Mouse (Mus musculus) stomach, postnatal 0 days (tissue): Measurements from ENCODE around the gene Afmid. TPM values are rescaled to one million over a fixed set of nuclear protein-coding genes. Genes with fewer than 3 reads are reported as not detected.

Experiments used
- ATAC-seq: fragments of 200-750 bp; cut with Nextera tagmentation; 2 replicates; pipeline ENCODE4 v1.8.0; 2017; ENCODE audit not compliant: low FRiP score, low TSS enrichment
- DNase-seq: peaks from one replicate; pipeline ENCODE4 v3.0.0-alpha.2; 2016; ENCODE audit warnings: low spot score
- H3K27ac ChIP-seq: fragments of 300-500 bp; sonication (generic); replicated peaks from 2 replicates; pipeline ENCODE4 v1.5.1; 2014; ENCODE audit warnings: mild to moderate bottlenecking, control low read depth
- H3K27me3 ChIP-seq: fragments of 300-500 bp; sonication (generic); 2 replicates; pipeline ENCODE4 v1.6.1; 2014; ENCODE audit warnings: low read length; ENCODE audit not compliant: control insufficient read depth, insufficient read depth
- H3K36me3 ChIP-seq: fragments of 300-500 bp; sonication (generic); 2 replicates; pipeline ENCODE4 v1.6.1; 2014; ENCODE audit warnings: low read length, mixed read lengths; ENCODE audit not compliant: control insufficient read depth, insufficient read depth
- H3K4me1 ChIP-seq: fragments of 300-500 bp; sonication (generic); replicated peaks from 2 replicates; pipeline ENCODE4 v1.6.1; 2014; ENCODE audit warnings: antibody characterized with exemption; ENCODE audit not compliant: control insufficient read depth, insufficient read depth
- H3K4me2 ChIP-seq: fragments of 300-500 bp; sonication (generic); replicated peaks from 2 replicates; pipeline ENCODE4 v1.6.1; 2014; ENCODE audit warnings: low read depth, mild to moderate bottlenecking, control low read depth, moderate library complexity
- H3K4me3 ChIP-seq: fragments of 300-500 bp; sonication (generic); 2 replicates; pipeline ENCODE4 v1.5.1; 2014; ENCODE audit warnings: low read depth, low read length, control low read depth
- H3K9ac ChIP-seq: fragments of 300-500 bp; sonication (generic); 2 replicates; pipeline ENCODE4 v1.6.1; 2014; ENCODE audit warnings: mild to moderate bottlenecking, low read length, control low read depth, mixed read lengths
- H3K9me3 ChIP-seq: fragments of 300-500 bp; sonication (generic); 2 replicates; pipeline ENCODE4 v1.6.1; 2016; ENCODE audit warnings: low read length; ENCODE audit not compliant: control insufficient read depth
- CTCF ChIP-seq: IDR thresholded peaks from 2 replicates; pipeline ENCODE4 v1.5.1; 2016; ENCODE audit warnings: antibody characterized with exemption, low read depth, mild to moderate bottlenecking, moderate library complexity
- EP300 ChIP-seq: optimal IDR thresholded peaks from 2 replicates; pipeline ENCODE3; 2016; ENCODE audit warnings: antibody characterized with exemption
- WGBS: fragments of 180-500 bp; shearing (Covaris S2); extraction: QIAGEN DNeasy Blood & Tissue Kit; methylation state at CpG from one replicate; pipeline ENCODE4 v1.1.7; 2014; 5-methylcytosine and 5-hydroxymethylcytosine counted together
- polyA plus RNA-seq: library from polyadenylated mRNA; unstranded; fragments of >200 nt; fragmentation: Nextera tagmentation; extraction: Ambion mirVana; gene quantifications from 2 replicates; pipeline ENCODE4 v1.2.1, GENCODE M21; 2015

Gene Afmid
- polyA plus RNA-seq, 1 experiment from 2014 or later = 5.7 TPM

DNA sequence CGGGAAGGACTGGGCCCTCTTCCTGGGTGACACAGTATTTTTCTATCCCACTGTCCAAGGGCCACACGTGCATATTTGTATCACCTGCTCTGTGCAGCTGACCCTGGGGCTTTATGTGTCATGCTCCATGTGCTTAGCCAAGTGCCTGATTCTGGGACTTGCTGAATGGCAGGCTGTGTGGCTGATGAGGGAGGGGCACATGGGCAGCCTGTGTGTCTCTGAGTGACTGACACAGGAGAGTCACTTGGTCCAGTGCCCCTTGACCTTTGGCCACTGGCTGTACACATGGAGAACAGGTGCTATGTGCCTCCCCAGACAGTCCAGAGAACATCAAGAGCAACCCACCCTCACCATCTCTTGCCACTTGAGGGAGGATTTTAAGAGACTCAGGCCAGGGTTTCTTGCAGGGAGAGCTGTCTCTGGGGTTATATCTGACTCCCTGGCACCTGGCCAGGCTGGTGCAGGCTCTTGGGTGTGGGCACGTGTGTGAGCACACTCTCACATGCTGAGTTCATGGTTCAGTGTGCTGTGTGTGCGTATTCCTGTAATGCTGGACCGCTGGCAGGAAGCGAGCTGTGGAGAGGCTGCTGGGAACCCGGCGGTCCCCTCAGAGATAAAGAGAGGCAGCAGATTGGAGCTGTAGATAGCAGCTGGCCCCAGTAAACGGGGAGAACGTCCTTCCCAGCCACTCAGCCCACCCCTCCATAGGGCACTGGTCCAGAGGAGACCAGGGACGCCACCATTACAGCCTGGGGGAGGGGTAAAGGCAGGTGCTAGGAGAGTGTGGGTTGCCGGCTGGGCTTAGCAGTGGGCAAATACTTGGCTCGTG, 52.4 kb downstream of the Afmid start:
- DNase-seq = peak; percentile 81
- 24% methylated on average over 12 of the region's 13 CpGs for WGBS
- ATAC-seq = peak; percentile 53

DNA sequence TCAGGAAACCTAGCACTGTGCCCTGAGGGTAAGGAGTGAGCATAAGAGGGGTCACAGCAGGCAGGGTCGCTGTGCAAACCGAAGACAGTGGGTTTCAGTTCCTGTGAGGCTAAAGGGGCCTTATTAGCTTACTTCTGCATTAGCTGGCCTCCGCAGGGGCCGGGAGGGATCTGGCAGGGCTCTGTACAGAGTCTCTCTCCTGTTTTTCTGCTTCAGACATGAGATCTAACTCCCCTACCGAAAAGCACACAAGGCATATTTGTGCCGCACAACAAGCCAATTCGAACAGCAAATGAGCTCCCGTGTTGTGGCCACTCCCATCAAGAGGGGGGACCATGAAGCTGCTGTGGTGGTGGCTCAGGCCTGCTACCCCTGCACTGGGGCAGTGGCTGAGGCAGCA, 53.2 kb downstream of the Afmid start:
- no peak for DNase-seq
- Histone ChIP-seq H3K27me3 (no peaks in the 10 kb centered on the region), H3K9me3 (no peaks in the 10 kb centered on the region), H3K4me2 (peak overlapping the region; percentile 32), H3K4me1 (peaks cover 16% of the 10 kb centered on the region), H3K27ac (peak overlapping the region; percentile 58), H3K4me3 (no peak overlapping the region), H3K9ac (no peak overlapping the region), H3K36me3 (no peaks in the 10 kb centered on the region)
- no peak for ATAC-seq
- no peak for TF ChIP-seq CTCF
- no peak for TF ChIP-seq EP300
- 25% methylated on average over 8 of the region's 8 CpGs for WGBS

More for the DNA sequence above, 52.4 kb downstream of the Afmid start:
- H3K4me2 ChIP-seq = peak overlapping the region; percentile 32
- no peaks in the 10 kb centered on the region for H3K27me3 ChIP-seq
- H3K9me3 ChIP-seq = no peaks in the 10 kb centered on the region
- H3K4me1 ChIP-seq = peaks cover 16% of the 10 kb centered on the region
- H3K9ac ChIP-seq = peak overlapping the region; percentile 35; the same call in 1 of the 2 replicates
- no peak overlapping the region for H3K4me3 ChIP-seq
- H3K36me3 ChIP-seq = no peaks in the 10 kb centered on the region
- H3K27ac ChIP-seq = peak overlapping the region; percentile 58
- no peak for TF ChIP-seq CTCF
- TF ChIP-seq EP300 = no peak

DNA sequence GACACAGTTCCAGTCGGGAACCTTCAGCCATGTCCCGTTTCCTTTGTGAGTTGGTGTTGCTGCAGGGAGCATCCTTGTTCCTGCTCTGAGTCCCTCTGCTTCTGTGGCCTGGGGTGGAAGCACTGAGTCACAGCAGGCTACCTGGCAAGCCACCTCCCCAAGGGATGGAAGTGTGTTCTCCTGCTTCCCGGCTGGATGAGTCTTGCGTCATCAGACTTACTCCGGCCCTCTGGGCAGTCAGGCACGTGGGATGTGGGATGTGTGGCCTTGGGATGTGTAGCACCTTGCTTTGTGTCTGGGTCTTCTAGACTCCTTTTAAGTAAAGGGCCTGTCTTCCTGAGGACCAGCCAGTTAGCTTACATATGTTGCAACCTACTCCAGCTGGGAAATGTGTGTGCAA, 54.0 kb downstream of the Afmid start:
- Histone ChIP-seq H3K27ac (peak overlapping the region; percentile 35; the same call in 1 of the 2 replicates), H3K4me3 (no peak overlapping the region), H3K4me1 (peaks cover 16% of the 10 kb centered on the region), H3K27me3 (no peaks in the 10 kb centered on the region), H3K9ac (no peak overlapping the region), H3K36me3 (no peaks in the 10 kb centered on the region), H3K4me2 (no peak overlapping the region), H3K9me3 (no peaks in the 10 kb centered on the region)
- WGBS = 68% methylated on average over 6 of the region's 6 CpGs
- TF ChIP-seq CTCF = no peak
- no peak for TF ChIP-seq EP300
- DNase-seq = no peak
- ATAC-seq = no peak

DNA sequence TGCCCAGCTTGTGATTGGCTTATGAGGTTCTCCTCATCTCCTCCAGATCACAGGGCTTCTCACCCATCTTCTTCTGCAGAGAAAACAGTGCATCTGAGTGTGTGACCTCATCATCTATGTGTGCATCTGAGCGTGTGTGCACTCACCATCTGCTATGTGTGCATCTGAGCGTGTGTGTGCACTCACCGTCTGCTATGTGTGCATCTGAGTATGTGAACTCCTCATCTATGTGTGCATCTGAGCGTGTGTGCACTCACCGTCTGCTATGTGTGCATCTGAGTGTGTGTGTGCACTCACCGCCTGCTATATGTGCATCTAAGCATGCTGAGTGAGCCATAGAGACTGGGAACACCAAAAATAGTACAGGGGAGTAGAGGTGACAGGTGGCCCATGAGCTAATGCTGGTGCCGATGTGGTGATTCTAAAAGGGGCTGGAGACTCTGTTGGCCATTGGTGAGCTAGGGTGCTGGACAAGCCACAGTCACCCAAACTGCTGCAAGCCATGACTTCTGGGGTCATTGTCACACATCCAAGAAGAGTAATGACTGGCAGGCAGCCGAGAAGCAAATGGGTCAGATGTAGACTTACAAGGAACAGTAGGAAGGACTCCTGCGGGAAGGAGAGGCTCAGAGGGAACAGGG, 54.7 kb downstream of the Afmid start:
- Histone ChIP-seq H3K36me3 (no peaks in the 10 kb centered on the region), H3K9ac (no peak overlapping the region), H3K4me2 (no peak overlapping the region), H3K4me3 (no peak overlapping the region), H3K27me3 (no peaks in the 10 kb centered on the region), H3K4me1 (peaks cover 16% of the 10 kb centered on the region), H3K9me3 (no peaks in the 10 kb centered on the region), H3K27ac (no peak overlapping the region)
- no peak for TF ChIP-seq CTCF
- TF ChIP-seq EP300 = no peak
- DNase-seq (no peak), ATAC-seq (no peak)
- 88% methylated on average over 9 of the region's 9 CpGs for WGBS

DNA sequence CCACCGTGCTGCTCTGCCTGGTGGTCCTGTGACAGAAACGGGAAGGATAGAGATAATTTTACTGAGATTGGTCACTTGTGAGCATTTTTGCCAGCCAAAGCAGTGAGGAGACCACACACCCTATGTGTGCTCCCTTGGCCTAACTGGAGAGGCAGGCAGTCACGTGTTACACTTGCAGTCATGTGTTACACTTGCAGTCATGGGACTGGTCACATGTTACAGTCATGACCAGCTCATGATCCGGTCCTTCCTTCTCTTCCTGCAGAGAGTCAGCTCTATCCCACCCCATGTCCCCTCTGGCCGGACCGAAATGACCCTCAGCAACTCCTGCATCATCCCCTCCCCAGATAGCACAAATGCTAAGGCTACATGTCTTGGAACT, 55.2 kb downstream of the Afmid start:
- H3K9ac ChIP-seq = no peak overlapping the region
- WGBS = 85% methylated on average over 6 of the region's 6 CpGs

DNA sequence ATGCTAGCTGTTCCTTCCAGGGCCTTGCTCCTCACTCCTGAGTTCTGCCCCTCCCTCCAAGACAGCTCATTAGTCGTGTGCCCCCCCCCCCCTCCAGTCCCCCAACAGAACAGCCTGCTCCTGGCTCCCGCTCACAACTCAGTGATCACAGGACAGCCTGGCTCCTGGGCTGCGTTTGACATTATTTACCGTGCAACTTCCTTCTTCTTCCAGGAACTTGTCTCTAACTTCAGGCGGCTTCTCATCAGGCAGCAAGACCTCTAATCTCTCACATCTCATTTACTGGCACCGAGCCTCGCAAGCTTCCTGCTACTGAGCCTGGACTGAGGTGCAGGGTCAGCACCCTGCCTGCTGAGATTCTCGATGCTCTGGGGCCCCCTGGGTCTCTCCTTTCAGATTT, 56.1 kb downstream of the Afmid start:
- Histone ChIP-seq H3K4me3 (no peak overlapping the region), H3K27me3 (no peaks in the 10 kb centered on the region), H3K9ac (peak overlapping the region; percentile 18; the same call in 1 of the 2 replicates), H3K9me3 (no peaks in the 10 kb centered on the region), H3K4me1 (peaks cover 16% of the 10 kb centered on the region), H3K36me3 (no peaks in the 10 kb centered on the region), H3K27ac (peak overlapping the region; percentile 69), H3K4me2 (0 out of 2 replicates have a peak overlapping the region, but pooled peaks have one; percentile 8)
- DNase-seq = peak; percentile 78
- TF ChIP-seq CTCF = no peak
- no peak for TF ChIP-seq EP300
- WGBS = 4% methylated on average over 8 of the region's 8 CpGs
- ATAC-seq = peak; percentile 55

More for the DNA sequence above, 55.2 kb downstream of the Afmid start:
- H3K4me1 ChIP-seq = peaks cover 16% of the 10 kb centered on the region
- H3K9me3 ChIP-seq = no peaks in the 10 kb centered on the region
- H3K27ac ChIP-seq = peak overlapping the region; percentile 69
- no peaks in the 10 kb centered on the region for H3K36me3 ChIP-seq
- TF ChIP-seq CTCF (no peak), EP300 (no peak)
- no peak overlapping the region for H3K4me3 ChIP-seq
- ATAC-seq (no peak), DNase-seq (no peak)
- H3K27me3 ChIP-seq = no peaks in the 10 kb centered on the region
- no peak overlapping the region for H3K4me2 ChIP-seq
